In genomic region chr12:112141300-112141699, GRCm38 (mm10) we compare ENCODE assay signal across 8 mouse cellular contexts. TPM values are rescaled to one million over a fixed set of nuclear protein-coding genes. Genes with fewer than 3 reads are reported as not detected.
DNase-seq lines count a peak whose midpoint lies in the region; ATAC-seq and TF ChIP-seq lines count a peak whose summit lies in the region.

No protein-coding gene starts in this region.

- peaks cover 55% of the 10 kb centered on the region for H3K27me3 ChIP-seq in forebrain, embryonic 10.5 days (ENCODE audit: poor library complexity, severe bottlenecking)
- peaks cover 4% of the 10 kb centered on the region for H3K27me3 ChIP-seq in forebrain, postnatal 0 days (ENCODE audit: insufficient read depth, low read length)
- H3K27me3 ChIP-seq in midbrain, embryonic 10.5 days (ENCODE audit: low read depth, poor library complexity, severe bottlenecking) = peaks cover 61% of the 10 kb centered on the region
- H3K27me3 ChIP-seq in midbrain, embryonic 15.5 days (replicated peaks) = peaks cover 33% of the 10 kb centered on the region

- intact Hi-C loops in gastrocnemius, postnatal 36 days (cut with DNase I) = no loop called here

- H3K4me2 ChIP-seq in forebrain, postnatal 0 days (ENCODE audit: low read depth) = no peak overlapping the region
- no peak overlapping the region for H3K4me2 ChIP-seq in midbrain, embryonic 15.5 days

- 7% methylated on average over 6 of the region's 6 CpGs for WGBS in forebrain, embryonic 10.5 days
- 30% methylated on average over 6 of the region's 6 CpGs for WGBS in forebrain, postnatal 0 days
- 5% methylated on average over 6 of the region's 6 CpGs for WGBS in midbrain, embryonic 10.5 days
- WGBS in midbrain, embryonic 15.5 days = 13% methylated on average over 6 of the region's 6 CpGs

- H3K27ac ChIP-seq in forebrain, embryonic 10.5 days = no peak overlapping the region
- no peak overlapping the region for H3K27ac ChIP-seq in forebrain, postnatal 0 days (ENCODE audit: low read depth, low read length)
- H3K27ac ChIP-seq in midbrain, embryonic 10.5 days (replicated peaks) = no peak overlapping the region
- no peak overlapping the region for H3K27ac ChIP-seq in midbrain, embryonic 15.5 days

- H3K4me3 ChIP-seq in forebrain, embryonic 10.5 days = no peak overlapping the region
- H3K4me3 ChIP-seq in forebrain, postnatal 0 days (ENCODE audit: low read depth, low read length) = no peak overlapping the region
- no peak overlapping the region for H3K4me3 ChIP-seq in midbrain, embryonic 10.5 days
- H3K4me3 ChIP-seq in midbrain, embryonic 15.5 days = no peak overlapping the region

- peaks cover 48% of the 10 kb centered on the region for H3K4me1 ChIP-seq in forebrain, embryonic 10.5 days
- H3K4me1 ChIP-seq in forebrain, postnatal 0 days (ENCODE audit: insufficient read depth) = 0 out of 2 replicates have a peak, but pooled peaks cover 4% of the 10 kb centered on the region
- H3K4me1 ChIP-seq in midbrain, embryonic 10.5 days = peaks cover 46% of the 10 kb centered on the region
- H3K4me1 ChIP-seq in midbrain, embryonic 15.5 days = peaks cover 33% of the 10 kb centered on the region

- no peaks in the 10 kb centered on the region for H3K36me3 ChIP-seq in forebrain, embryonic 10.5 days (replicated peaks)
- no peaks in the 10 kb centered on the region for H3K36me3 ChIP-seq in forebrain, postnatal 0 days (ENCODE audit: insufficient read depth)
- H3K36me3 ChIP-seq in midbrain, embryonic 10.5 days = no peaks in the 10 kb centered on the region
- H3K36me3 ChIP-seq in midbrain, embryonic 15.5 days (replicated peaks) = no peaks in the 10 kb centered on the region

- ATAC-seq in forebrain, postnatal 0 days = no peak
- no peak for ATAC-seq in midbrain, embryonic 15.5 days (replicated peaks)

- H3K9ac ChIP-seq in forebrain, postnatal 0 days = no peak overlapping the region
- H3K9ac ChIP-seq in midbrain, embryonic 15.5 days = no peak overlapping the region

- no peaks in the 10 kb centered on the region for H3K9me3 ChIP-seq in forebrain, embryonic 10.5 days
- no peaks in the 10 kb centered on the region for H3K9me3 ChIP-seq in forebrain, postnatal 0 days (ENCODE audit: low read length)
- H3K9me3 ChIP-seq in midbrain, embryonic 10.5 days (replicated peaks) = no peaks in the 10 kb centered on the region
- no peaks in the 10 kb centered on the region for H3K9me3 ChIP-seq in midbrain, embryonic 15.5 days

- DNase-seq in forebrain, embryonic 10.5 days (ENCODE audit: extremely low spot score, low spot score) = peak; percentile 53
- no peak for DNase-seq in forebrain, postnatal 0 days
- DNase-seq in midbrain, embryonic 10.5 days (ENCODE audit: low spot score) = peak; percentile 57
- peak; percentile 65 for DNase-seq in embryo, embryonic 9.5 days (ENCODE audit: extremely low spot score)
- peak; percentile 78 for DNase-seq in retina, embryonic 14.5 days (ENCODE audit: low spot score)
- no peak for DNase-seq in right cerebral cortex, adult 2 months (ENCODE audit: low spot score in 2 of 2)
- DNase-seq in gastrocnemius, postnatal 36 days = no peak

- no peak for TF ChIP-seq CTCF in forebrain, postnatal 0 days (IDR thresholded peaks at IDR 0.05; ENCODE audit: low read depth)

RNA-seq across cellular contexts. Expression of gene Kif26a, which starts 4.7 kb away (rescaled TPM):
- 3.8 and 4.4 TPM in 2 replicates for polyA plus RNA-seq in forebrain, embryonic 10.5 days (2016; fragmentation: Nextera tagmentation; extraction: Ambion mirVana)
- total RNA-seq in forebrain, postnatal 0 days (2014; rRNA removed) = 50.4 and 55.1 TPM in 2 replicates
- polyA plus RNA-seq in forebrain, postnatal 0 days (2015; fragmentation: Nextera tagmentation; extraction: Ambion mirVana) = 5.0 and 6.2 TPM in 2 replicates
- 3.3 and 4.7 TPM in 2 replicates for polyA plus RNA-seq in midbrain, embryonic 10.5 days (2016; fragmentation: Nextera tagmentation; extraction: Ambion mirVana)
- 7.2 and 8.6 TPM in 2 replicates for polyA plus RNA-seq in midbrain, embryonic 15.5 days (2015; fragmentation: Nextera tagmentation; extraction: Ambion mirVana)
- 1 to 10 TPM; 4.0 to 4.7 TPM for total RNA-seq in gastrocnemius, postnatal 36 days (2021)

RNA-seq across cellular contexts. Expression of gene Aspg, which starts 34.8 kb away (rescaled TPM):
- polyA plus RNA-seq in forebrain, embryonic 10.5 days (2016; fragmentation: Nextera tagmentation; extraction: Ambion mirVana) = 1.3 and 2.0 TPM in 2 replicates
- 2.9 and 3.9 TPM in 2 replicates for total RNA-seq in forebrain, postnatal 0 days (2014; rRNA removed)
- polyA plus RNA-seq in forebrain, postnatal 0 days (2015; fragmentation: Nextera tagmentation; extraction: Ambion mirVana) = 0.52 and 1.3 TPM in 2 replicates
- polyA plus RNA-seq in midbrain, embryonic 10.5 days (2016; fragmentation: Nextera tagmentation; extraction: Ambion mirVana) = 1.3 and 1.5 TPM in 2 replicates
- 1.1 and 1.3 TPM in 2 replicates for polyA plus RNA-seq in midbrain, embryonic 15.5 days (2015; fragmentation: Nextera tagmentation; extraction: Ambion mirVana)
- total RNA-seq in gastrocnemius, postnatal 36 days (2021) = under 1 TPM in 1 of 2 experiments, not detected in 1; 0.20 TPM

Comparison
In these comparisons a context has a peak if more than half of its experiments do, and no peak if none do; other contexts are left out.
1. DNase-seq: peak in forebrain, embryonic 10.5 days (single experiment), midbrain, embryonic 10.5 days (single experiment), embryo, embryonic 9.5 days (single experiment) and retina, embryonic 14.5 days (single experiment); none in forebrain, postnatal 0 days (single experiment), right cerebral cortex, adult 2 months (0 of 2) and gastrocnemius, postnatal 36 days (0 of 2).